Mouse (Mus musculus) heart, postnatal 0 days (tissue): ENCODE measurements around the gene Wnk1.

Source experiments
- CTCF ChIP-seq: IDR thresholded peaks from 2 replicates; pipeline ENCODE4 v1.5.1; 2016; ENCODE audit warnings: antibody characterized with exemption, control low read depth, low read depth
- EP300 ChIP-seq: IDR thresholded peaks from 2 replicates; pipeline ENCODE4 v1.6.1; 2016; ENCODE audit warnings: antibody characterized with exemption, low read depth

DNA sequence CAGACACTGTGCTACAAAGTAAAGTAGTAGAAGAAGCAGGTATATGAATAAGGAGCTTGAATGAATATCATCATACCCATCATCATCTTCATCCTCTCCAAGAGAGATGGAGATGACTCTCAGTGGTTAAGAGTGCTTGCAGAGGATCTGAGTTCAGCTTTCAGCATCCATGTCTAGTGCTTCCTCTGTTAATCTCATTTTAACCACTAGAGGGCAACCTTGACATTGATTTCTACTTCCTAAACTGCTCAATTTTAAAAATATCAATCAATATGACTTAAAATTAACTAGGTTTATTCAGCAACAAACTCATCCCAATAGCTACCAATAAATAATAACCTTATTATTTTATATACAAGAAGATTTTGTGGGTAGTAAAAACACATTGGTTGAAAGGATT lies 36.8 kb downstream of the Wnk1 start:
- peak; percentile 63 for TF ChIP-seq CTCF
- no peak for TF ChIP-seq EP300
